Mouse (Mus musculus) c-Kit-negative CD71-positive TER-119-positive erythroid progenitor cells, embryonic 14.5 days (primary cell): Measurements from ENCODE around the gene Gm10643.

Experiments used
- DNase-seq: peaks from one replicate; pipeline ENCODE4 v3.0.0-alpha.2; 2013; ENCODE audit warnings: low read depth, low spot score

The Gm10643 gene

GRCm38 (mm10) chr8:84071921-84072320 is 7.0 kb upstream of the Gm10643 start:
- no peak for DNase-seq

- no peak for DNase-seq
Observed at GRCm38 (mm10) chr8:84070667-84071066, 5.7 kb upstream of the Gm10643 start.

DNA sequence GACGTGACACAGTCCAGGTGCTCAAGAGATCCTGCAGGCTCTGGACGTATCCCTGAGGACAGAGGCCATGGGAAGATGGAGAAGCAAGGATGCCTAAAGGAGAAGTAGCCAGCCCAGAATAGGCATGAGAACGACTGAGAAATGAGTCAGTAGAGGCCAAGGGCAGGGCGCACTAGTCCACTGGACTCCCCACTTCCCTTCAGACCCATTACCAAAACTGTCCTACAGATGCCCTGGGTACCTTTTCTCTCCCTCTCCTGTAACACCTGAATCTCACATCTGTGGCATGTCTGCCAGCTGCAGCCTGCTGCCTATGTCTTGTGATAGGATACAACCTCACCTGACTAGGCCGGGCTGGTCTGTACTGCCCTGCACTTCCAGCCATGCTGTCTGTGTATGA is 5.3 kb upstream of the Gm10643 start:
- DNase-seq, result no peak

DNA sequence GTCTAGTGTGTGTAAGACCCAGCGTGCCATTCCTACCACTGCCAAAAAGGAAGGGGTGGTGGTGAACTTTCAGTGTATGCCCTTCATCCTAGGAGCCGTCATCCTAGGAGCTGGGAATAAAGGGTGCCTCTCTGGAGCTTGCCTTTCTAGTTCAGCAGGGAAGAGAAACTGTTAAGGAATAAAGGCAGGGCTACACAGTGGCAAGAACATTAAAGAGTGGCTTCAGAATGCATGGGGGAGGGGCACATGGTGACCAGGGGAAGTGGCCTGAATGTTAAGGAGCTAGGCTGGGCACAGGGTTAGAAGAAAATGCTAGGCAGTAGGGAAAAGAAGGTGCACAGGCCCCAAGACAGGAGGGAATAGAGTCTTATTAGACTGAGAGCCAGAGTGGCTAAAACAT is 4.8 kb upstream of the Gm10643 start:
- DNase-seq, result no peak

- no peak for DNase-seq
Observed at GRCm38 (mm10) chr8:84069169-84069568, 4.2 kb upstream of the Gm10643 start.

DNA sequence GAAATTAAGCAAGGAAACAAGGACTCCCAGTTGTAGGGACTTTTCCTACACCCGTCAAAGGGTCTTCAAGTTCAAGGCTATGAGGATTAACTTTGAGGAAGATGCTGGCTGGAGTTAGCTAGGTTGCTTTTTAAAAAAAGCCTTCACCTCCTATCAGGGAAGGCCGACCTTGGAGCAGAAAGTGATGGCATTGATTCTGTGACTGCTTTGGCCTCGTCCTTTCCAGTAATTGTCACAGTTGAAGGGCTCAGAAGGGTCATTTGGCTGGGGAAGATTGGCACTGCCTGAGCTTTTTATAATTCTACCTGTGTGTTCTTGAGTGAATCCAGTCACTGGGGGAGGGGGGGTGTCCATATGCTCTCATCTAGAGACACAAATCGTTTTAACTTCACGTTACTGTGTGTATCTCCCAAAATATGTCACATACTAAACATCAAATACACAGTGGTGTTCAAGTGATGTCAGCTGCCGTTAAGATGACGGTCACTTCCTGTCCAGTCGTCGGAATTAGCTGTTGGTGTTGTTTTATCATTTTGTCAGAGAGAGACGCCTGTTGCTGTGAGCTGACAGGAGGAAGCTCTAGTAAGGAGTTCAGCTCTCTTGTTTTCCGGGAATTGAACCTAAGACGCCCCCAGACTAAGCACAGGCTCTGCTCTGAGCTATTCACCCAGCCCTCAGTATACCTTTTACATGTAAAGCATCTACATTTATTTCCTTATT is 3.5 kb upstream of the Gm10643 start:
- no peak for DNase-seq

GRCm38 (mm10) chr8:84067911-84068310 is 3.0 kb upstream of the Gm10643 start:
- no peak for DNase-seq

DNA sequence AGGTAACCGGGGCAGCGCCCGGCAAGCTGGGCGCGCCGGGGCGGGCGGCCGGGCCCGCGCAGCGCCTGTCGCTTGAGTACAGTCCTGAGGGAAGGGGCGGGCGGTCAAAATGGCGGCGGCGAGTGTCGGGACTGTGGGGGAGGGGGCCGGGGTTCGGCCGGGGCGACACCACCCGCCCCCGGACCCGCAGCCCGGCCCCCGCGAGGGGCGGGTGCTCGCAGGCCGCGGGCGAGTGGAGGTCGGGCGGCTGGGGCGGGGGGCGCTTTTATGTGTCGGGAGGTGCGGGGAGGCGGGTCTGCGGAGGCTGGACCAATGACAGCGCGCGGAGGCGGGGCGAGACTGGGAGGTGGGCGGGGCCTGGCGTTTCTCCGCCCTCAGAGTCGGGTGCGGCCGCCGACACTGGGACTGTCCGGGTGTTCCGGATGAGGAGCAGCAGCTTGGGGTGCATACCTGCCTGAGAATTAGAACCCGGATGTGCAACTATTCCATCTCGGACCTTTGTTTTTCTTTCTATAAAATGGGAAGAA is 2.2 kb upstream of the Gm10643 start:
- DNase-seq, result peak; percentile 83

- DNase-seq, result peak; percentile 95
Observed at GRCm38 (mm10) chr8:84066291-84066930, 1.5 kb upstream of the Gm10643 start, which contains the start of gene Rfx1. TSS of gene Rfx1 (plus strand) at chr8:84066834.

DNA sequence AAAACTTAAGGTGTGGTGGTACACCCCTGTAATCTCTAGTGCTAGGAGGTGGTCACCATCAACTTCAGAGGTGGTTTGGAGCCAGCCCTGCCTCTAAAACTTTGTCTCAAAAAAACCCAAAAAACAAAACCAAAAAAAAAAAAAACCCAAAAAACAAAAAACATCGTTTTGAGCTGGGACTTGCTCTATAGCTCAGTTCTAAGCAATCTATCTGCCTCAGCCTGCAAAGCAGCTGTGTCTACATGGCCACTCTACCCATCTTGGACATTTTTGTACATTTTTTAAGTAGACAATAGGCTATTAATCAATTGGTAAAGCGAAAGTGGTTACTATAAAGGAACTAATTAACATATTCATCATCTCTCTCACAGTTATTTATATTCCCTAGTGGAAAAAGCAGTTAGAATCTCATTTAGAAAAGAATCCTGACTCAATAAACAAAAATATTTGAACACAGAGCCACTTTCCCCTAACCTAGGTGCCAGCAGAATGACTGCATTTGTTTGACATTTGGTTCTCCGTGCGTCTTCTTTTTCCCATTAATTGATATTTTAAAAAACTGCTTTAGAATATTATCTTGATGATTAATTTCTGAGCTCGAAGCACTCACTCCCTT is 628 bp upstream of the Gm10643 start:
- DNase-seq, result no peak

- no peak for DNase-seq
Observed at GRCm38 (mm10) chr8:84063861-84064610, 901 bp downstream of the Gm10643 start.

GRCm38 (mm10) chr8:84060245-84060644 is 4.7 kb downstream of the Gm10643 start:
- DNase-seq, result no peak

DNA sequence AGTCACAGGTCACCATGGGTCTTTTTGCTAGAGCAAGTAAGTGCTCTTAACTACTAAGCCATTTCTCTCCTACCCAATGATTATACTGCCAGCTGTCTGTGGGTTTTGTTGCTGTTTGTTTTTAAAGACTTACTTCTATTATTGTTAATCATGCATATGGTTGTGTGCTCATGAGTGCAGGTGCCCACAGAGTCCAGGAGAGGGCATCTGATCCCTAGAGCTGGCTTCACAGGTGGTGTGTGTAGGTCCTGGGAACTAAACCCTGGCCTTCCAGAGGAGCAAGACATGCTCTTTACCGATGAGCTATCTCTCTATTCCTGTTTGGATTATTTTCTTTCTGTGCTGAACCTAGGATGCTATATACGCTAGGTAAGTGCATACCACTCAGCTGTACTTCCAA is 5.7 kb downstream of the Gm10643 start:
- DNase-seq, result no peak

GRCm38 (mm10) chr8:84057827-84058226 is 7.1 kb downstream of the Gm10643 start:
- no peak for DNase-seq

- no peak for DNase-seq
Observed at GRCm38 (mm10) chr8:84053229-84053628, 11.7 kb downstream of the Gm10643 start.

DNA sequence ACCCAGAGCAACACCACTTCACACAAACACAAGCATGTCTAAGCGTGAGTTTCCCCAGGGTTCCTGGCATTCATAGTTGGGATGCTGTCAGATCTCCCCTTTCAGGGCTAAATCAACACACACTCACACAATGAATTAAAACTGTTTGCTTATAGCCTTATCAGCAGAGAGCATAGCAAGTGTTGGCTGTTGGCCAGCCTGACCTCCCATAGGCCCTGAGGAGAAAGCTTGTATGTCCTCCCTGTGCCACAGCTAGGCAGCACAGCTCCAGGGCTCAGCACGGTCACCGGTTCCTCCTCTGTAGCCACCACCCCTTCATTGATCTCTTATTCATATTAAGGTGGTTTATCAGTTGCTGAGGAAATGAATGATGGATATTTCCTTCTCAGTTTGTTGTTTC is 12.2 kb downstream of the Gm10643 start:
- DNase-seq, result no peak

GRCm38 (mm10) chr8:84048171-84048570 is 16.8 kb downstream of the Gm10643 start:
- DNase-seq, result no peak

- DNase-seq, result no peak
Observed at GRCm38 (mm10) chr8:84046505-84046904, 18.4 kb downstream of the Gm10643 start.

DNA sequence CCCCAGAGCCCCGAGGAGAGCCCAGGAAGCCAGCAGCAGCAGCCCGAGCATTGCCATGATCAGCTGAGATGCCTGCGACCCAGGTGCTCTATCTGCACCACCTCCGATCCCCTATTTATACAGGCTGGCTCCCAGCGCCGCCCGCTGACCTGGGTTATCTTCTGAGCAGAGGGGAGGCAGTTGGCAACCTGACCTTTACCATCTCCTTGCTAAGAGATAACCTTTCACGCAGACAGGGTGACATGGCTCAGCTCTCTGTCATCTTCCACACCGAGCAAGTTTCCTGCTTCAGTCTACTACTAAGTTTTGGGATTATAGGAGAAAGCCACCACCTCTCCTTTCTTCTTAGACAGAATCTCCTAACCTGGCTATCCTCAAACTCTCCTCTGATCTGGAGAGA is 20.0 kb downstream of the Gm10643 start, which contains the start of gene Rln3:
Rln3 (minus strand) TSS at position 101 of the 400 bp plus-strand sequence.
- DNase-seq, result no peak

DNA sequence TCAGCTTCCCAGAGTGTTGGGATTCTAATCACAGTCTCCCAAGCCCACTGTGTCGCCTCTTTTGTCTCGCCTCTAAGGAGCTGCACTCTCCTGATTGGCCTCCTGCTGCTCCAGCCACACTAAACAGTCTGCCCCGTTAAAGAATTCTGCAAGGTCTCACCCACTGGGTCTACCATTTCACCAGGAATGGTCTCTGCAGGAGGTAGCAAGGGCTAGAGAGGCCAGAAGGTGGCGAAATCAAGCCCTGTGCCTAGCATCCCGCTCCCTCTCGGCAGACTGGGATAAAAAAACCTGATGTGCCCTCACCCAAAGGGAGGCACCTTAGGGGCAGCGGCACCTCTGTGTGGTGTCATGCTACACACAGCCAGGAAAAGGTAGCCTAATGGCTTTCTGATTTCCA is 20.8 kb downstream of the Gm10643 start:
- no peak for DNase-seq

DNA sequence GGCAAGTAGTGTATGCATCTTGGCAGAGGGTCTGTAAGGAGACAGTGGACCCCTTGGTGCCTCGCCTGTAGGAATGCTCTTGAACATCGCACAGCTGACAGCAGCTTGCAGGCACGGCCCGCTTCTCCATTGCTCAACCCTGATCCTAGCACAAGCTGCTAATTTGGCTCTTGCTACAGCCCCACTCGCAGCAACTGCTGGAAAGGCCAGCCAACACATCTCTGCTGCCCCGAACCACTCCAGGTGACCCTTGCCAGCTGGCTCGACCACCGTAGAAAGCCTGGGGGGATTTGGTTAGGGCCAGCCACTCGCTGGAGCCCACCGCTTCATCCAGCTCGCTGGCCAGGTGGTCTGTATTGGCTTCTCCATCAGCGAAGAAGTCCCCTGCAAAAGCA is 22.0 kb downstream of the Gm10643 start:
- no peak for DNase-seq
